Mouse (Mus musculus) subcutaneous adipose tissue, adult 2 months (tissue): ENCODE data around the gene Gnat3. TPM values are rescaled to one million over a fixed set of nuclear protein-coding genes. Genes with fewer than 3 reads are reported as not detected.

ENCODE experiments used
- polyA plus RNA-seq: library from polyadenylated mRNA; depleted of rRNA; stranded (reverse); fragments of >200 nt; gene quantifications from 2 replicates; pipeline ENCODE4 v1.2.3, GENCODE M21; 2012; ENCODE audit warnings: low replicate concordance; rRNA removed

Gnat3 gene
- polyA plus RNA-seq: not detected in 2 replicates

GRCm38 (mm10) chr5:17962249-17962648 lies at the start of gene Gnat3:
Gnat3 (plus strand) TSS chr5:17962549.

Other genes with a start within 250 kb of the Gnat3 start
- 238 and 968 TPM in 2 replicates for gene Cd36, start 73.7 kb upstream of the Gnat3 start, polyA plus RNA-seq